24 mouse cellular contexts compared by ENCODE assay signal in genomic region chr2:28239616-28240015, GRCm38 (mm10). TPM values are rescaled to one million over a fixed set of nuclear protein-coding genes. Genes with fewer than 3 reads are reported as not detected.
"Had no signal": no experiment of that assay in that cellular context is flagged by ENCODE, and none has a peak within 500 bp of the region (broad histone marks: within the 10 kb centered on the region; RNA-seq: fewer than 3 reads in every experiment).

No protein-coding gene starts in this region.

- DNase-seq: forebrain, postnatal 0 days; gastrocnemius, postnatal 14 days; gastrocnemius, postnatal 36 days; heart, adult 11 months; heart, adult 2 months; heart, postnatal 14 days; heart, postnatal 36 days; kidney, adult 11 months; kidney, adult 2 months; kidney, adult 9 months; kidney, postnatal 25 days; kidney, postnatal 4 days; liver; liver, embryonic 13.5 days had no signal

- H3K27ac ChIP-seq: heart, adult 2 months; heart, embryonic 13.5 days; heart, embryonic 15.5 days; hindbrain, embryonic 13.5 days; hindbrain, embryonic 15.5 days; hindbrain, postnatal 0 days; kidney, embryonic 15.5 days; kidney, postnatal 0 days; limb, embryonic 10.5 days; limb, embryonic 12.5 days; liver, embryonic 13.5 days had no signal

- H3K4me3 ChIP-seq: heart, adult 2 months; heart, embryonic 13.5 days; heart, embryonic 15.5 days; hindbrain, embryonic 13.5 days; hindbrain, embryonic 15.5 days; kidney, embryonic 15.5 days; limb, embryonic 10.5 days; limb, embryonic 12.5 days; liver, embryonic 13.5 days had no signal

RNA-seq across cellular contexts. Expression of gene Olfm1, which starts 46.8 kb away (rescaled TPM):
- total RNA-seq: hematopoietic stem cell, adult 5-6 weeks had no signal
